Mouse (Mus musculus) embryonic facial prominence, embryonic 14.5 days (tissue): ENCODE measurements at regions not wholly inside any gene's neighbourhood (a gene's known extent, or its start where the extent isn't known, plus 50 kb on each side); places are given as distances from the start of the nearest gene placed in this dataset.
A peak's percentile ranks its signal among the peaks of the same experiment; 100 is the strongest.

Experiments used
- ATAC-seq: fragments of 200-750 bp; cut with Nextera tagmentation; 2 replicates; pipeline ENCODE4 v1.8.0; 2017; ENCODE audit warnings: low read depth, moderate number of reproducible peaks, moderate TSS enrichment
- DNase-seq: peaks from one replicate; pipeline ENCODE4 v3.0.0-alpha.2; 2015; ENCODE audit warnings: low spot score
- H3K27ac ChIP-seq: fragments of 300-500 bp; sonication (generic); replicated peaks from 2 replicates; pipeline ENCODE4 v1.5.1; 2014; ENCODE audit warnings: low read depth, mild to moderate bottlenecking, low read length, moderate library complexity
- H3K27me3 ChIP-seq: fragments of 300-500 bp; sonication (generic); replicated peaks from 2 replicates; pipeline ENCODE4 v1.6.1; 2014; ENCODE audit warnings: low read length; ENCODE audit not compliant: control insufficient read depth, insufficient read depth
- H3K36me3 ChIP-seq: fragments of 300-500 bp; sonication (generic); 2 replicates; pipeline ENCODE4 v1.6.1; 2014; ENCODE audit warnings: low read length, mixed read lengths; ENCODE audit not compliant: control insufficient read depth, insufficient read depth
- H3K4me1 ChIP-seq: fragments of 300-500 bp; sonication (generic); 2 replicates; pipeline ENCODE4 v1.6.1; 2014; ENCODE audit warnings: antibody characterized with exemption, low read length; ENCODE audit not compliant: control insufficient read depth, insufficient read depth
- H3K4me2 ChIP-seq: fragments of 300-500 bp; sonication (generic); 2 replicates; pipeline ENCODE4 v1.6.1; 2014; ENCODE audit warnings: low read depth, mild to moderate bottlenecking, low read length, moderate library complexity, mixed read lengths
- H3K4me3 ChIP-seq: fragments of 300-500 bp; sonication (generic); 2 replicates; pipeline ENCODE4 v1.5.1; 2014; ENCODE audit warnings: low read depth, mild to moderate bottlenecking, low read length
- H3K9ac ChIP-seq: fragments of 300-500 bp; sonication (generic); 2 replicates; pipeline ENCODE4 v1.6.1; 2014; ENCODE audit warnings: low read depth, mild to moderate bottlenecking, low read length, moderate library complexity, mixed read lengths
- H3K9me3 ChIP-seq: fragments of 300-500 bp; sonication (generic); 2 replicates; pipeline ENCODE4 v1.6.1; 2016; ENCODE audit warnings: low read length; ENCODE audit not compliant: control insufficient read depth
- WGBS: fragments of 180-500 bp; shearing (Covaris S2); extraction: QIAGEN DNeasy Blood & Tissue Kit; methylation state at CpG from one replicate; pipeline ENCODE4 v1.1.7; 2014; 5-methylcytosine and 5-hydroxymethylcytosine counted together

DNA sequence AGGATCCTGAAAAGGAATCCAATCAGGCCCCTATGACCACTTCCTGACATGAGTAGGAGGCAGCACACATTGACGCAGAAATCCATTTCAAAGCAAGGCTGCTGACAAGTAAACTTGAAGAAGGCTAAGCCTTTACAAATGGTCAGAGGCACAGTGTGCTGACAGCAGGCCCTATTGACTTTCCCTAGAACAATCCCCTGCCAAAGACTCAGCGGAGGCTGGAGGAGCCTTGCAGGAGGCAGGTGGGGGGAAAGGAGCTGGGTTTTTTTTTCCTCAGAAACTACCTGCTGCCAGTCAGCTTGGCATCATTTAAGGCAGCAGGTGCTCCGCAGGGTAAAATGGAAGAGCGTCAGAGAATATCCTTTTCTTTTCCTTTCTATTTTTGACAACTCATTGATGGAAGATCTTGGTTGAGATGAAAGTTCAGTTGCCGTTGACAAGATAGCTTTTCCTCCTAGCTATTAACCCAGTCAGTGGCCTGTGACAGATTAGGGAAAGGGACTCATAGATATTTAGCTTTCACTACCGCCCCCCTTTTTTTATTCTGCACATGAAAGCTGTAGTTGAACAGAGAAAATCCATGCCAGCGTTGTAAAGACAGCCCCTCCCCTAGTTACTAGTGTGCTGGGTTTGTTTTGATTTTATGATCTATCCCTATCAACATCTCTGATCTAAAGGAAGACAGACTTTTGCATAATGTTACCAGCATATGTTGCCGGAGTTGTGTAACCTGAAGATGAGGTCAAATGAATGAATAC lies 210.6 kb downstream of the Csnka2ip start:
- no peak overlapping the region for H3K4me2 ChIP-seq
- H3K36me3 ChIP-seq: no peaks in the 10 kb centered on the region
- ATAC-seq (no peak), DNase-seq (no peak)
- H3K4me1 ChIP-seq: no peaks in the 10 kb centered on the region
- no peak overlapping the region for H3K9ac ChIP-seq
- H3K9me3 ChIP-seq: no peaks in the 10 kb centered on the region
- no peaks in the 10 kb centered on the region for H3K27me3 ChIP-seq
- WGBS: 57% methylated on average over 8 of the region's 8 CpGs
- no peak overlapping the region for H3K27ac ChIP-seq
- no peak overlapping the region for H3K4me3 ChIP-seq

DNA sequence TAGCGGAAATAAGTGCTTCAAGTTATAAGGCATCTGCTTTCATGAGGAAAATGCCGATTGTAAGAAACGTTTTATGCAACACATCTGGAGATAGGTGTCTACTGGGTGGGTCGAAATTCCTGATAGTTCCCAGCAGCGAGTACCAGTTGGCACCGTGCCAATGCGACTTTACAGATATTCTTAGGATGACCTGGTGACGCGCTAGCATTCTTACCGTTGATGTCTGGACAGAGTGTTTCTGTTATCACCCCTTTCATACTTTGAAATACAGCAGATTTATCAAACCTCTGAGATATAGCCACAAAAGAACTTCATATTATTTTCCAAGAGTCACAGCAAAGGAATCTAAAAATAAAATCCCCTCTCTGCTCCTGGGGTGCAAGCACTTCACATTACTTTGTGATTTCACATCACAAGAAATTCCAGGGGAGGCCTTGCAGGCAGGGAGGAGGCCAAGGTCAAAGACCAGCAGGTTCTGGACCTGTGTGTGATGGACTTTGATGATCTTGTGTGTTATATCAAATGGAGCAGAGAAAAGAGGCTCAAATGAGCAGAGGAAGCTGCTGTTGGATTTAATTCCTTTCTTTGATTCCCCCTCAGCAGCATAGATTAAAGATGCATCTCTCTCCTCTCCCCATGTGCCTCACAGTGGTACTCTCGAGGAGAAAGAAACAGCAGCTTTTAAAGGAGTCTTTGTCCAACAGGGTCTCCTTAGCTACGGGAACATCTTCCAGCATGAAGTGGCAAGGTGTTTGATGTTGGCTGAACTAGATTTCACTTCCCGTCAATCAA lies 233.4 kb downstream of the Csnka2ip start:
- H3K27me3 ChIP-seq: no peaks in the 10 kb centered on the region
- no peaks in the 10 kb centered on the region for H3K36me3 ChIP-seq
- H3K4me3 ChIP-seq: no peak overlapping the region
- H3K9ac ChIP-seq: no peak overlapping the region
- DNase-seq: no peak
- 56% methylated on average over 13 of the region's 13 CpGs for WGBS
- no peak overlapping the region for H3K27ac ChIP-seq
- H3K9me3 ChIP-seq: no peaks in the 10 kb centered on the region
- H3K4me1 ChIP-seq: no peaks in the 10 kb centered on the region
- no peak overlapping the region for H3K4me2 ChIP-seq
- no peak for ATAC-seq

DNA sequence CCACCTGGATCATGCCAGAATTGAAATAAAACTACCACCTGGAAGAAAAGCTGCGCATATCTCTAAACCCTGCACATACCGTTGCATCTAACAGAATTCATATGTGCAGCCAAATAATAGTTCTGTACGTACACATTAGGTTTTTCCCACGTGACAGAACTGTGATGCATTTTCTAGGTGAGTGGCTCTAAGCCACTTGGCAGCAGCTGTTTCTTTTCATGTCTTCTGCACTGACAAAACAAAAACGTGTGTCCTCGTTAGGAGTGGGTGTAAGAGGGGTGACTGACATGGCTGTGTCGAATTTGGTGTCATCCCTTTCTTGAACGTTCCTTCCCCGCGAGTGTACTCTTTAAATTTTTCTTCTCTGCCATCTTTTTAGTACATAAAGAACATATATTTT lies 254.3 kb downstream of the Csnka2ip start:
- no peak overlapping the region for H3K27ac ChIP-seq
- no peak overlapping the region for H3K9ac ChIP-seq
- no peaks in the 10 kb centered on the region for H3K27me3 ChIP-seq
- no peaks in the 10 kb centered on the region for H3K4me1 ChIP-seq
- H3K4me3 ChIP-seq: no peak overlapping the region
- ATAC-seq (no peak), DNase-seq (no peak)
- WGBS: 44% methylated on average over 10 of the region's 10 CpGs
- H3K9me3 ChIP-seq: no peaks in the 10 kb centered on the region
- no peak overlapping the region for H3K4me2 ChIP-seq
- H3K36me3 ChIP-seq: no peaks in the 10 kb centered on the region

DNA sequence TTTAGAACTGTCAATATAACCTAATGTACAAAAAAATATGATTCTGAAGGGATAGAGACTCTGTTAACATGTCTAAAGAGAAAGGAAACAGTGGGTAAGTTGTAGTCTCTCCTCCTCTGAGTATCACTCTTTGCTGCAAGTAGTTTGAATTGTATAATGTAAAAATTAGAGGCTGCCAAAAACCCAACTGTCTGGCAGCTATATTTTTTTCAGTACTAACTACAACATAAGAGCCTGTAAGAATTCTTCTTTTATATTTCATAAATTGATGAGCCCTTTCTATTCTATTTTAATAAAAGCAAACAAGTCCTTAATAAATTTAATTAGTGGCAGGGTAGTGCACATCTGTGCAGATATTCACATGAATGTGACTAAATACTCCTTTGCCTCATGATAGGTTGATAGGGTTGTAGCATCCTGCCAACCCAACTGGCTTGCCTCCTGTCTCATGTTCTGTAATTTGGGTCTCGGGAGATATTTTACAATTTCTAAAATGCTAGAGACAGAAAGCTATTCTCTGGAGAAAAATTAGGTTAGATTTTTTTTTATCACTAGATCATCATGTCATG lies 269.2 kb downstream of the Csnka2ip start:
- Histone ChIP-seq H3K27me3 (no peaks in the 10 kb centered on the region), H3K9me3 (no peaks in the 10 kb centered on the region), H3K4me3 (no peak overlapping the region), H3K4me1 (no peaks in the 10 kb centered on the region), H3K4me2 (no peak overlapping the region), H3K27ac (no peak overlapping the region), H3K9ac (no peak overlapping the region), H3K36me3 (no peaks in the 10 kb centered on the region)
- 78% methylated on average over 1 of the region's 1 CpGs for WGBS
- ATAC-seq: no peak
- no peak for DNase-seq

DNA sequence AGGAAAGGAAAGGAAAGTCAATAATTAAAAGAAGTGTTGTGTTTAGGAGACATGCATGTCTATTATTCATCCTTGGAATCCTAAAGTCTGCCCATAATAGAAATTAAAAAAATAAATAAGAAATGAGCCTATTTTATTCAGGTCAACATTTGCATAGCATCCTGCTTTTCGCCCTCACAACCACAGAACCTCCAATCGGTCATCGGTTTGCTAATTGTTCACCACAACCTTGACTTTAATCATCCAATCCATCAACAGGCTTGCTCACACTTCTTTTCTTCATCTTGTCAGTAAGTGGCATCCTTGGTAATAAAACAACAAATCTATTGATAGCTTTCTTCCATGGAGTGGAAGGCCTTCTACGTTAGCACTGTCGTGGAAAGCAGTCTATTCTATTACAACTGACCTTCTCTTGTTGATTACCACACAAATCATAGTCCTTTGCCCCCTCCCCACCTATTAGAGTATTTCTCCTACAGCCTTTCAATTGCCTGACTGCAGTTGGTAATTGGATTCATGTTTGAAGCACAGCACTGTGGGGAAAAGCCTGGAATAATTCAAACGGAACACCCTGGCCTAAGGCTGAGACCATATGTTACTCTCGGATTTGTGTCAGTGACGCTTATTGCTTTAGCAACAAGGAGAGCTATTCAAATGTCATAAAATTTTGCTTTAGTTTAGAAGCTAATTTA lies 269.9 kb downstream of the Csnka2ip start:
- ATAC-seq (no peak), DNase-seq (peak; percentile 32)
- WGBS: 61% methylated on average over 8 of the region's 8 CpGs
- Histone ChIP-seq H3K27me3 (no peaks in the 10 kb centered on the region), H3K27ac (no peak overlapping the region), H3K4me2 (no peak overlapping the region), H3K4me3 (no peak overlapping the region), H3K4me1 (no peaks in the 10 kb centered on the region), H3K9ac (no peak overlapping the region), H3K36me3 (no peaks in the 10 kb centered on the region), H3K9me3 (no peaks in the 10 kb centered on the region)

GRCm38 (mm10) chr16:64329264-64330060 lies 272.7 kb downstream of the Csnka2ip start:
- no peaks in the 10 kb centered on the region for H3K27me3 ChIP-seq
- H3K4me2 ChIP-seq: no peak overlapping the region
- H3K4me1 ChIP-seq: no peaks in the 10 kb centered on the region
- no peak for ATAC-seq
- WGBS: 70% methylated on average over 11 of the region's 11 CpGs
- H3K36me3 ChIP-seq: no peaks in the 10 kb centered on the region
- H3K4me3 ChIP-seq: no peak overlapping the region
- no peaks in the 10 kb centered on the region for H3K9me3 ChIP-seq
- no peak overlapping the region for H3K9ac ChIP-seq
- no peak for DNase-seq
- no peak overlapping the region for H3K27ac ChIP-seq

- DNase-seq: peak; percentile 23
- no peak for ATAC-seq
- Histone ChIP-seq H3K4me3 (no peak overlapping the region), H3K27ac (no peak overlapping the region), H3K36me3 (no peaks in the 10 kb centered on the region), H3K9ac (no peak overlapping the region), H3K9me3 (no peaks in the 10 kb centered on the region), H3K27me3 (no peaks in the 10 kb centered on the region), H3K4me2 (no peak overlapping the region), H3K4me1 (no peaks in the 10 kb centered on the region)
- WGBS: 82% methylated on average over 4 of the region's 4 CpGs
Observed at GRCm38 (mm10) chr16:64318796-64319493, 283.3 kb downstream of the Csnka2ip start.
